Mouse (Mus musculus) liver, adult 2 months (tissue): Measurements from ENCODE around the gene Sec14l1. TPM values are rescaled to one million over a fixed set of nuclear protein-coding genes. Genes with fewer than 3 reads are reported as not detected.
A peak's percentile ranks its signal among the peaks of the same experiment; 100 is the strongest.

Experiments used
- DNase-seq: peaks from one replicate; pipeline ENCODE4 v3.0.0-alpha.2; 2011; ENCODE audit warnings: low read depth, low spot score; ENCODE audit errors: extremely low read depth
- H3K27ac ChIP-seq: fragments of 200-500 bp; replicated peaks from 2 replicates; pipeline ENCODE4 v1.5.1; 2012; ENCODE audit warnings: low read depth, mild to moderate bottlenecking, control low read depth, inconsistent platforms, low read length; ENCODE audit not compliant: insufficient read depth
- H3K27me3 ChIP-seq: fragments of 200-500 bp; 2 replicates; pipeline ENCODE4 v1.6.1; 2012; ENCODE audit warnings: mild to moderate bottlenecking, moderate library complexity, low read length, inconsistent platforms; ENCODE audit not compliant: control insufficient read depth, insufficient read depth
- H3K36me3 ChIP-seq: fragments of 200-500 bp; 2 replicates; pipeline ENCODE4 v1.6.1; 2012; ENCODE audit warnings: low read length, inconsistent platforms; ENCODE audit not compliant: control insufficient read depth, insufficient read depth
- H3K4me1 ChIP-seq: fragments of 200-500 bp; 2 replicates; pipeline ENCODE4 v1.6.1; 2011; ENCODE audit warnings: low read length; ENCODE audit not compliant: control insufficient read depth, insufficient read depth
- H3K4me3 ChIP-seq: fragments of 200-500 bp; 2 replicates; pipeline ENCODE4 v1.5.1; 2011; ENCODE audit warnings: low read depth, mild to moderate bottlenecking, control low read depth, low read length, moderate library complexity; ENCODE audit not compliant: insufficient read depth
- H3K79me2 ChIP-seq: fragments of 200-500 bp; 2 replicates; pipeline ENCODE4 v1.6.1; 2012; ENCODE audit warnings: inconsistent platforms, mild to moderate bottlenecking, low read length, moderate library complexity; ENCODE audit not compliant: control insufficient read depth, insufficient read depth
- H3K9ac ChIP-seq: fragments of 200-500 bp; 2 replicates; pipeline ENCODE4 v1.6.1; 2012; ENCODE audit warnings: low read depth, mild to moderate bottlenecking, control low read depth, inconsistent platforms, low read length
- CTCF ChIP-seq: fragments of 200-500 bp; IDR thresholded peaks from 2 replicates; pipeline ENCODE4 v1.5.1; 2011; ENCODE audit warnings: low read depth, low read length, control low read depth
- POLR2A ChIP-seq: fragments of 200-500 bp; IDR thresholded peaks from 2 replicates; pipeline ENCODE4 v1.6.1; 2011; ENCODE audit warnings: low read length, control low read depth; ENCODE audit not compliant: insufficient read depth; ENCODE audit errors: extremely low read depth
- WGBS: fragments of 180-500 bp; shearing (Covaris S2); methylation state at CpG from one replicate; pipeline ENCODE4 v1.1.7; 2018; 5-methylcytosine and 5-hydroxymethylcytosine counted together
- polyA plus RNA-seq: library from polyadenylated mRNA; depleted of rRNA; stranded (reverse); fragments of >200 nt; gene quantifications from 2 replicates; pipeline ENCODE4 v1.2.3, GENCODE M21; 2012
- total RNA-seq: library from RNA; depleted of rRNA; stranded (reverse); fragments of >200 nt; gene quantifications from 2 replicates; pipeline ENCODE4 v1.2.3, GENCODE M21; 2014

Sec14l1 gene
- total and polyA plus RNA-seq, 2 experiments, result 4.6 to 8.2 TPM

- no peak for DNase-seq
- Histone ChIP-seq H3K36me3 (no peaks in the 10 kb centered on the region), H3K9ac (no peak overlapping the region), H3K4me1 (peaks cover 17% of the 10 kb centered on the region), H3K79me2 (peaks cover 16% of the 10 kb centered on the region; the same call in 1 of the 2 replicates), H3K4me3 (no peak overlapping the region), H3K27me3 (no peaks in the 10 kb centered on the region), H3K27ac (no peak overlapping the region)
- TF ChIP-seq CTCF (no peak), POLR2A (no peak)
- whole genome bisulfite sequencing, result 98% methylated on average over 10 of the region's 10 CpGs
Measured at GRCm38 (mm10) chr11:117131450-117131849, 16.5 kb downstream of the Sec14l1 start.

GRCm38 (mm10) chr11:117134776-117135387, 19.9 kb downstream of the Sec14l1 start:
- H3K36me3 ChIP-seq, result no peaks in the 10 kb centered on the region
- 72% methylated on average over 23 of the region's 23 CpGs for WGBS
- no peak overlapping the region for H3K27ac ChIP-seq
- H3K9ac ChIP-seq, result no peak overlapping the region
- peaks cover 5% of the 10 kb centered on the region; the same call in 1 of the 2 replicates for H3K4me1 ChIP-seq
- H3K4me3 ChIP-seq, result no peak overlapping the region
- no peaks in the 10 kb centered on the region for H3K27me3 ChIP-seq
- no peak for TF ChIP-seq POLR2A
- no peak for TF ChIP-seq CTCF
- peaks cover 13% of the 10 kb centered on the region; the same call in 1 of the 2 replicates for H3K79me2 ChIP-seq
- no peak for DNase-seq

GRCm38 (mm10) chr11:117135457-117136290, 20.7 kb downstream of the Sec14l1 start:
- 71% methylated on average over 17 of the region's 17 CpGs for WGBS
- no peak overlapping the region for H3K4me3 ChIP-seq
- no peak overlapping the region for H3K27ac ChIP-seq
- no peaks in the 10 kb centered on the region for H3K27me3 ChIP-seq
- no peak overlapping the region for H3K9ac ChIP-seq
- DNase-seq, result no peak
- TF ChIP-seq POLR2A (no peak), CTCF (no peak)
- peaks cover 13% of the 10 kb centered on the region; the same call in 1 of the 2 replicates for H3K79me2 ChIP-seq
- H3K36me3 ChIP-seq, result no peaks in the 10 kb centered on the region
- peaks cover 4% of the 10 kb centered on the region; the same call in 1 of the 2 replicates for H3K4me1 ChIP-seq

DNA sequence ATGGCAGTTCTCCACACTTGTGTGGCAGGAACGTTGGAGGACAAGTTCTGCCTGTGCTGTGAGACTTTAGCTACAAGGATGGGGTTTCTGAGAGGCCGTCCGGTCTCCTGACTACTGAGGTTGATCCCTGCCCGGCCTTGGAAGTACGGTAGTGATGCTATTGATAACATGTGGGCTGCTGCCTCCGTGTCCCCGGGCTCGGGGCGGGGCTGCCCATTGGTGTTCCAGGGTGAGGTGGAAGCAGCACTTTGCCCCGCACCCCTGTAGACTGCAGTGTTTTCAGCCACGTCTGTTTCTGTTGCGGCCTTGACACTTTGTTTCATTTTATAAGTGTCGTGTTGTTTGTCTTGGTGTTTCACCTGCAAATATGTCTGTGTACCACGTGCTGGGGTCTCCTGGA, 21.9 kb downstream of the Sec14l1 start:
- 73% methylated on average over 14 of the region's 14 CpGs for WGBS
- H3K4me3 ChIP-seq, result no peak overlapping the region
- no peaks in the 10 kb centered on the region for H3K27me3 ChIP-seq
- H3K36me3 ChIP-seq, result no peaks in the 10 kb centered on the region
- DNase-seq, result no peak
- no peak overlapping the region for H3K9ac ChIP-seq
- H3K27ac ChIP-seq, result no peak overlapping the region
- TF ChIP-seq CTCF, result no peak
- no peak for TF ChIP-seq POLR2A
- H3K79me2 ChIP-seq, result peaks cover 13% of the 10 kb centered on the region; the same call in 1 of the 2 replicates
- H3K4me1 ChIP-seq, result peaks cover 4% of the 10 kb centered on the region; the same call in 1 of the 2 replicates

- no peak for DNase-seq
- Histone ChIP-seq H3K4me3 (no peak overlapping the region), H3K27ac (0 out of 2 replicates have a peak overlapping the region, but pooled peaks have one; percentile 8), H3K79me2 (peaks cover 8% of the 10 kb centered on the region; the same call in 1 of the 2 replicates), H3K36me3 (no peaks in the 10 kb centered on the region), H3K4me1 (peaks cover 4% of the 10 kb centered on the region; the same call in 1 of the 2 replicates), H3K27me3 (no peaks in the 10 kb centered on the region), H3K9ac (no peak overlapping the region)
- WGBS, result 93% methylated on average over 9 of the region's 9 CpGs
- TF ChIP-seq CTCF (no peak), POLR2A (no peak)
Measured at GRCm38 (mm10) chr11:117138213-117138761, 23.3 kb downstream of the Sec14l1 start.
